Mouse (Mus musculus): ENCODE measurements around the gene Olfr457.

DNA sequence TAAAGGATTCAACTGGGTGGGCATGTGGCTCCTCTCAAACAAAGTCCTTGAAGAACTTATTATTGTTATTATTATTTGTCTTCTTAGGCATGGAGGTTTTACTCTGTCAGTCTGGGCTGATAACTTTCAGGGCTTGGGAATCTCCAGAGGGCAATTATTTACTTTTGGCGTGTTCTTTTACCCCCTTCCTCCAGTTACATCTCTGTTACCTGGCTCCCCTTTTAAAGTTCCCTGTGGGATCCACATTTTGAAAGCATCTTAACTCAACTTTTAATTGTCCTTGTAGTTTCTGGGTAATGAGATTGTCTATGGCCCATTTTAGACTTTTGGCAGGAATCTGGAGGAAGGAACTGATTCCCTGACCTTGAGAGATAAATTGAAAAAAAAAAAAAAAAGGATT lies at the start of gene Olfr457:
- no peak for TF ChIP-seq TCF12 (IDR thresholded peaks at IDR 0.05; ENCODE audit: insufficient read depth, poor library complexity, severe bottlenecking)
- TF ChIP-seq POLR2A (IDR thresholded peaks at IDR 0.05; ENCODE audit: insufficient read length, low read depth) = no peak
- no peak for TF ChIP-seq MYOG (IDR thresholded peaks at IDR 0.05; ENCODE audit: control insufficient read depth in 1 of 3, insufficient read depth in 1 of 3, insufficient read length in 2 of 3, low read depth in 2 of 3)
- TF ChIP-seq MAX (IDR thresholded peaks at IDR 0.05; ENCODE audit: low read depth) = no peak
- TF ChIP-seq REST (IDR thresholded peaks at IDR 0.05; ENCODE audit: insufficient read depth, insufficient read length) = no peak
- no peak for TF ChIP-seq E2F4 (IDR thresholded peaks at IDR 0.05; ENCODE audit: insufficient read depth)
- no peak for TF ChIP-seq USF1 (IDR thresholded peaks at IDR 0.05; ENCODE audit: low read depth)
- no peak for TF ChIP-seq CEBPB (IDR thresholded peaks at IDR 0.05; ENCODE audit: insufficient read depth, poor library complexity, severe bottlenecking)
- TF ChIP-seq POLR2AphosphoS2 (IDR thresholded peaks at IDR 0.05; ENCODE audit: insufficient read length, low read depth) = no peak

Measured in myocyte (in vitro differentiated cells).